Mouse (Mus musculus): ENCODE measurements at regions not wholly inside any gene's neighbourhood (a gene's known extent, or its start where the extent isn't known, plus 50 kb on each side); places are given as distances from the start of the nearest gene placed in this dataset.
"Not testable (repeated sequence)": the region's sequence is repeated elsewhere in the genome, so short reads cannot be mapped to it uniquely, and the experiment has no call there.

- TF ChIP-seq ZNF384 (IDR thresholded peaks at IDR 0.05; ENCODE audit: low read depth, low read length): peak; percentile 64; the same call in 1 of the 2 replicates
- H3K4me1 ChIP-seq (ENCODE audit: control insufficient read depth in 2 of 2, insufficient read depth in 2 of 2, low read length in 2 of 2, poor library complexity in 1 of 2); DNase-seq (ENCODE audit: low read depth, low spot score); H3K9me3 ChIP-seq (ENCODE audit: control insufficient read depth, insufficient read depth, low read depth, low read length); H3K36me3 ChIP-seq (ENCODE audit: control insufficient read depth, insufficient read depth, low read length, poor library complexity, severe bottlenecking); H3K9ac ChIP-seq (ENCODE audit: insufficient read depth, low read depth, low read length, poor library complexity, severe bottlenecking); H3K27ac ChIP-seq (ENCODE audit: insufficient read depth, low read depth, low read length, poor library complexity, severe bottlenecking); in situ Hi-C loops (cut with MboI; ENCODE audit: low sequenced_read_pairs in 2 of 2, unreplicated experiment in 2 of 2); H3K4me3 ChIP-seq (ENCODE audit: insufficient read depth in 1 of 2, low read depth in 1 of 2, low read length in 2 of 2, poor library complexity in 1 of 2, severe bottlenecking in 1 of 2): not testable (repeated sequence)
Measured at GRCm38 (mm10) chr15:62252078-62252833, 1329.4 kb upstream of the A1bg start.

- H3K9me3 ChIP-seq (ENCODE audit: control insufficient read depth, insufficient read depth, low read depth, low read length): no peaks in the 10 kb centered on the region
- TF ChIP-seq ZC3H11A (IDR thresholded peaks at IDR 0.05; ENCODE audit: borderline replicate concordance, low read depth, low read length) (no peak), ZNF384 (IDR thresholded peaks at IDR 0.05; ENCODE audit: low read depth, low read length) (no peak), MAFK (IDR thresholded peaks at IDR 0.05; ENCODE audit: insufficient read depth, low read depth, low read length) (no peak), HCFC1 (IDR thresholded peaks at IDR 0.05; ENCODE audit: borderline replicate concordance, insufficient read depth, low read length) (no peak), CHD2 (IDR thresholded peaks at IDR 0.05; ENCODE audit: low read depth, low read length) (no peak)
- no peak overlapping the region for H3K4me3 ChIP-seq (ENCODE audit: insufficient read depth in 1 of 2, low read depth in 1 of 2, low read length in 2 of 2, poor library complexity in 1 of 2, severe bottlenecking in 1 of 2)
- DNase-seq (ENCODE audit: low read depth, low spot score): no peak
- no peak overlapping the region for H3K27ac ChIP-seq (ENCODE audit: insufficient read depth, low read depth, low read length, poor library complexity, severe bottlenecking)
- no peak overlapping the region for H3K9ac ChIP-seq (ENCODE audit: insufficient read depth, low read depth, low read length, poor library complexity, severe bottlenecking)
- H3K36me3 ChIP-seq (ENCODE audit: control insufficient read depth, insufficient read depth, low read length, poor library complexity, severe bottlenecking): peaks cover 10% of the 10 kb centered on the region
- in situ Hi-C loops (cut with MboI; ENCODE audit: low sequenced_read_pairs in 2 of 2, unreplicated experiment in 2 of 2): no loop called here
- H3K4me1 ChIP-seq (ENCODE audit: control insufficient read depth in 2 of 2, insufficient read depth in 2 of 2, low read length in 2 of 2, poor library complexity in 1 of 2): no peaks in the 10 kb centered on the region; a peak in 1 of 4 replicates
Measured at GRCm38 (mm10) chr15:62249436-62249835, 1326.6 kb upstream of the A1bg start.

GRCm38 (mm10) chr15:62246561-62247079 lies 1323.8 kb upstream of the A1bg start:
- Histone ChIP-seq H3K4me1 (ENCODE audit: control insufficient read depth in 2 of 2, insufficient read depth in 2 of 2, low read length in 2 of 2, poor library complexity in 1 of 2) (no peaks in the 10 kb centered on the region), H3K4me3 (ENCODE audit: insufficient read depth in 1 of 2, low read depth in 1 of 2, low read length in 2 of 2, poor library complexity in 1 of 2, severe bottlenecking in 1 of 2) (no peak overlapping the region), H3K27ac (ENCODE audit: insufficient read depth, low read depth, low read length, poor library complexity, severe bottlenecking) (no peak overlapping the region), H3K9me3 (ENCODE audit: control insufficient read depth, insufficient read depth, low read depth, low read length) (no peaks in the 10 kb centered on the region), H3K36me3 (ENCODE audit: control insufficient read depth, insufficient read depth, low read length, poor library complexity, severe bottlenecking) (peaks cover 12% of the 10 kb centered on the region), H3K9ac (ENCODE audit: insufficient read depth, low read depth, low read length, poor library complexity, severe bottlenecking) (no peak overlapping the region)
- in situ Hi-C loops (cut with MboI; ENCODE audit: low sequenced_read_pairs in 2 of 2, unreplicated experiment in 2 of 2): no loop called here
- TF ChIP-seq CHD2 (IDR thresholded peaks at IDR 0.05; ENCODE audit: low read depth, low read length): no peak
- no peak for DNase-seq (ENCODE audit: low read depth, low spot score)

- Histone ChIP-seq H3K27ac (ENCODE audit: insufficient read depth, low read depth, low read length, poor library complexity, severe bottlenecking) (no peak overlapping the region), H3K9me3 (ENCODE audit: control insufficient read depth, insufficient read depth, low read depth, low read length) (no peaks in the 10 kb centered on the region), H3K4me3 (ENCODE audit: insufficient read depth in 1 of 2, low read depth in 1 of 2, low read length in 2 of 2, poor library complexity in 1 of 2, severe bottlenecking in 1 of 2) (no peak overlapping the region), H3K4me1 (ENCODE audit: control insufficient read depth in 2 of 2, insufficient read depth in 2 of 2, low read length in 2 of 2, poor library complexity in 1 of 2) (no peaks in the 10 kb centered on the region), H3K36me3 (ENCODE audit: control insufficient read depth, insufficient read depth, low read length, poor library complexity, severe bottlenecking) (peaks cover 7% of the 10 kb centered on the region), H3K9ac (ENCODE audit: insufficient read depth, low read depth, low read length, poor library complexity, severe bottlenecking) (no peak overlapping the region)
- in situ Hi-C loops (cut with MboI; ENCODE audit: low sequenced_read_pairs in 2 of 2, unreplicated experiment in 2 of 2): no loop called here
- no peak for DNase-seq (ENCODE audit: low read depth, low spot score)
- TF ChIP-seq MAFK (IDR thresholded peaks at IDR 0.05; ENCODE audit: insufficient read depth, low read depth, low read length) (no peak), ZC3H11A (IDR thresholded peaks at IDR 0.05; ENCODE audit: borderline replicate concordance, low read depth, low read length) (no peak), HCFC1 (IDR thresholded peaks at IDR 0.05; ENCODE audit: borderline replicate concordance, insufficient read depth, low read length) (no peak), ZNF384 (IDR thresholded peaks at IDR 0.05; ENCODE audit: low read depth, low read length) (no peak), CHD2 (IDR thresholded peaks at IDR 0.05; ENCODE audit: low read depth, low read length) (no peak)
Measured at GRCm38 (mm10) chr15:62245237-62245636, 1322.4 kb upstream of the A1bg start.

- no peak for TF ChIP-seq CHD2 (IDR thresholded peaks at IDR 0.05; ENCODE audit: low read depth, low read length)
- TF ChIP-seq ZC3H11A (IDR thresholded peaks at IDR 0.05; ENCODE audit: borderline replicate concordance, low read depth, low read length): no peak
- no peak for TF ChIP-seq ZNF384 (IDR thresholded peaks at IDR 0.05; ENCODE audit: low read depth, low read length)
- TF ChIP-seq MAFK (IDR thresholded peaks at IDR 0.05; ENCODE audit: insufficient read depth, low read depth, low read length): no peak
- TF ChIP-seq HCFC1 (IDR thresholded peaks at IDR 0.05; ENCODE audit: borderline replicate concordance, insufficient read depth, low read length): no peak
- Histone ChIP-seq H3K9ac (ENCODE audit: insufficient read depth, low read depth, low read length, poor library complexity, severe bottlenecking) (no peak overlapping the region), H3K9me3 (ENCODE audit: control insufficient read depth, insufficient read depth, low read depth, low read length) (no peaks in the 10 kb centered on the region), H3K4me3 (ENCODE audit: insufficient read depth in 1 of 2, low read depth in 1 of 2, low read length in 2 of 2, poor library complexity in 1 of 2, severe bottlenecking in 1 of 2) (no peak overlapping the region), H3K4me1 (ENCODE audit: control insufficient read depth in 2 of 2, insufficient read depth in 2 of 2, low read length in 2 of 2, poor library complexity in 1 of 2) (no peaks in the 10 kb centered on the region), H3K27ac (ENCODE audit: insufficient read depth, low read depth, low read length, poor library complexity, severe bottlenecking) (no peak overlapping the region), H3K36me3 (ENCODE audit: control insufficient read depth, insufficient read depth, low read length, poor library complexity, severe bottlenecking) (peaks cover 7% of the 10 kb centered on the region)
- in situ Hi-C loops (cut with MboI; ENCODE audit: low sequenced_read_pairs in 2 of 2, unreplicated experiment in 2 of 2): no loop called here
- no peak for DNase-seq (ENCODE audit: low read depth, low spot score)
Measured at GRCm38 (mm10) chr15:62244819-62245218, 1322.0 kb upstream of the A1bg start.

Measured in ES-E14 (cell line).